Mouse (Mus musculus) cerebellum, adult 2 months (tissue): ENCODE data around the gene Psmd11.

Experiments used
- CTCF ChIP-seq: fragments of 200-500 bp; IDR thresholded peaks from 2 replicates; pipeline ENCODE4 v1.5.1; 2011; ENCODE audit warnings: low read depth, mild to moderate bottlenecking, control low read depth, low read length, moderate library complexity, borderline replicate concordance; ENCODE audit not compliant: insufficient read depth
- POLR2A ChIP-seq: fragments of 200-500 bp; IDR thresholded peaks from 2 replicates; pipeline ENCODE4 v1.6.1; 2011; ENCODE audit warnings: low read length, control low read depth, borderline replicate concordance; ENCODE audit not compliant: insufficient read depth

DNA sequence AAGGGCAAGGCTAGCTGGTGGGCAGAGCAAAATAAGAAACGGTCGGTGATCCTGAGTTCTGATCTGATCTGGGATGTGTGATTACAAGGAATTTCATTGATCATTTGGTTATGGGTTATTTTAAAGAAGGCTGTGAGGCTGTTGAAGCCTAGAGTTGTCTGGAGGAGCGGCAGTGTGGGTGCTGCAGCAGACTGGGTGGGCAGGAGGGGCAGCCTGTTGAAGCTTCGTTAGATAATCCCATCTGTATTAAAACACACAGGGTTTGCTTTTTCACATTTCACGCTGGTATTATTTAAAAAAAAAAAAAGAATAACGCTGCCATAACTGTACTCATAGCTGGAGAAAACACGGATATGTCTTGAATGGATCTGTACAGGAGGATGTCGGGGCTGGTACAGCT, 87.5 kb downstream of the Psmd11 start:
- TF ChIP-seq CTCF (no peak), POLR2A (no peak)
